Mouse (Mus musculus): Measurements from ENCODE around the gene Cmklr1.

Cmklr1 gene

GRCm38 (mm10) chr5:113648647-113649211, 1.5 kb downstream of the Cmklr1 start:
- DNase-seq, result no peak

- no peak for DNase-seq
These were observed 3.1 kb downstream of the Cmklr1 start for GRCm38 (mm10) chr5:113647141-113647540.

- DNase-seq, result peak; percentile 42
These were observed 5.7 kb downstream of the Cmklr1 start for GRCm38 (mm10) chr5:113644520-113644919.

- DNase-seq, result no peak
These were observed 6.9 kb downstream of the Cmklr1 start for GRCm38 (mm10) chr5:113643107-113643848.

GRCm38 (mm10) chr5:113641066-113641465, 9.2 kb downstream of the Cmklr1 start:
- no peak for DNase-seq

GRCm38 (mm10) chr5:113639126-113639525, 11.1 kb downstream of the Cmklr1 start:
- DNase-seq, result no peak

GRCm38 (mm10) chr5:113638055-113638454, 12.2 kb downstream of the Cmklr1 start:
- no peak for DNase-seq

- DNase-seq, result no peak
These were observed 12.6 kb downstream of the Cmklr1 start for GRCm38 (mm10) chr5:113637631-113638030.

- peak; percentile 44 for DNase-seq
These were observed 14.2 kb downstream of the Cmklr1 start for GRCm38 (mm10) chr5:113635861-113636565.

GRCm38 (mm10) chr5:113634887-113635610, 15.2 kb downstream of the Cmklr1 start:
- DNase-seq, result no peak

GRCm38 (mm10) chr5:113634024-113634651, 16.1 kb downstream of the Cmklr1 start:
- peak; percentile 74 for DNase-seq

GRCm38 (mm10) chr5:113633037-113633714, 17.1 kb downstream of the Cmklr1 start:
- peak; percentile 67 for DNase-seq

- DNase-seq, result peak; percentile 39
These were observed 20.1 kb downstream of the Cmklr1 start for GRCm38 (mm10) chr5:113630116-113630515.

- DNase-seq, result no peak
These were observed 21.0 kb downstream of the Cmklr1 start for GRCm38 (mm10) chr5:113629248-113629647.

- peak; percentile 52 for DNase-seq
These were observed 22.3 kb downstream of the Cmklr1 start for GRCm38 (mm10) chr5:113627820-113628437.

GRCm38 (mm10) chr5:113626991-113627390, 23.2 kb downstream of the Cmklr1 start:
- DNase-seq, result no peak

- peak; percentile 53 for DNase-seq
These were observed 23.9 kb downstream of the Cmklr1 start for GRCm38 (mm10) chr5:113626352-113626751.

- DNase-seq, result peak; percentile 38
These were observed 25.2 kb downstream of the Cmklr1 start for GRCm38 (mm10) chr5:113625068-113625467.

- DNase-seq, result no peak
These were observed 27.2 kb downstream of the Cmklr1 start for GRCm38 (mm10) chr5:113623052-113623451.

- no peak for DNase-seq
These were observed 29.2 kb downstream of the Cmklr1 start for GRCm38 (mm10) chr5:113620999-113621398.

- no peak for DNase-seq
These were observed 30.0 kb downstream of the Cmklr1 start for GRCm38 (mm10) chr5:113620130-113620716.
